In the genomic region with DNA sequence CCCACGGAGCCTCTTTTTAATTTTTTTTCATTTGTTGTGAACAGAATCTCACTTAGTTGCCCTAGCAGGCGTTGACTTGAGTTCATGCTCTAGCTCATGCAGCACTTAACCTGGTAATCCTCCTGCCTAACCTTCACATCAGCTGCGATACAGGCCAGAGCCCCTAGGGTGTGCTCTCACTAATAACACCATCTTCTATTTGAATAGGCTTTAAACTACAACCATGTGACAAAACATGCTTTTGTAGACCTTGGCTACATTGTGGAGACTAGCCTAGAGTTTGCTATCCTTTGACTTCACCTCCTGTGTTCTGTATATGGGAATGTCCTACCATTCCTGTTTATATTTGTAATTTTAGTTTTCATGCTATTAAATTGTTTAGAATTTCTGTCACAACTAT, we compare ENCODE assay signal across 14 mouse cellular contexts. TPM values are rescaled to one million over a fixed set of nuclear protein-coding genes. Genes with fewer than 3 reads are reported as not detected.
A peak's percentile ranks its signal among the peaks of the same experiment; 100 is the strongest.
DNase-seq lines count a peak whose midpoint lies in the region; ATAC-seq and TF ChIP-seq lines count a peak whose summit lies in the region.
"Had no signal": no experiment of that assay in that cellular context is flagged by ENCODE, and none has a peak within 500 bp of the region (broad histone marks: within the 10 kb centered on the region; RNA-seq: fewer than 3 reads in every experiment).

No protein-coding gene starts in this region.

- H3K36me3 ChIP-seq in E14TG2a.4 (ENCODE audit: insufficient read depth, low read length) = peaks cover 32% of the 10 kb centered on the region
- no peaks in the 10 kb centered on the region; the same call in 1 of the 2 replicates for H3K36me3 ChIP-seq in intestine, embryonic 16.5 days (ENCODE audit: control insufficient read depth, insufficient read depth, low read length)
- peaks cover 16% of the 10 kb centered on the region for H3K36me3 ChIP-seq in limb, embryonic 10.5 days

- no peaks in the 10 kb centered on the region for H3K9me3 ChIP-seq in E14TG2a.4 (ENCODE audit: low read length)
- no peaks in the 10 kb centered on the region for H3K9me3 ChIP-seq in intestine, embryonic 16.5 days (ENCODE audit: control insufficient read depth, low read length)
- H3K9me3 ChIP-seq in limb, embryonic 10.5 days (replicated peaks) = no peaks in the 10 kb centered on the region
- H3K9me3 ChIP-seq: hindbrain, embryonic 15.5 days had no signal

- H3K4me1 ChIP-seq in E14TG2a.4 (replicated peaks; ENCODE audit: low read depth, low read length) = no peaks in the 10 kb centered on the region
- H3K4me1 ChIP-seq in intestine, embryonic 16.5 days (ENCODE audit: control insufficient read depth, insufficient read depth, low read length) = no peaks in the 10 kb centered on the region
- H3K4me1 ChIP-seq in limb, embryonic 10.5 days = no peaks in the 10 kb centered on the region
- H3K4me1 ChIP-seq: hindbrain, embryonic 15.5 days had no signal

- DNase-seq in layer of hippocampus, adult 2 months (ENCODE audit: low spot score in 2 of 2) = no peak
- no peak for DNase-seq in layer of hippocampus, adult 11-12 months (ENCODE audit: low spot score)
- DNase-seq in NIH3T3 (ENCODE audit: low read depth) = peak; percentile 37
- no peak for DNase-seq in layer of hippocampus, adult 9-10 months (ENCODE audit: low spot score)
- DNase-seq in limb, embryonic 10.5 days (ENCODE audit: low spot score) = no peak
- no peak for DNase-seq in right cerebral cortex, postnatal 10 days (ENCODE audit: low spot score in 2 of 2)
- DNase-seq: adrenal gland, adult 8-10 months; cerebellum, adult 8-10 months; heart, adult 11 months; layer of hippocampus, postnatal 36 days; lung, postnatal 36 days had no signal

- 76% methylated on average over 3 of the region's 3 CpGs for WGBS in intestine, embryonic 16.5 days
- 81% methylated on average over 3 of the region's 3 CpGs for WGBS in limb, embryonic 10.5 days

- no peak overlapping the region for H3K27ac ChIP-seq in layer of hippocampus, adult 2 months
- no peak overlapping the region for H3K27ac ChIP-seq in intestine, embryonic 16.5 days (ENCODE audit: low read length)
- no peak overlapping the region for H3K27ac ChIP-seq in limb, embryonic 10.5 days
- H3K27ac ChIP-seq: hindbrain, embryonic 15.5 days had no signal

- ATAC-seq in intestine, embryonic 16.5 days = 0 out of 2 replicates have a peak, but pooled peaks have one; percentile 34

- no peak overlapping the region for H3K4me2 ChIP-seq in intestine, embryonic 16.5 days (ENCODE audit: low read depth, low read length)
- H3K4me2 ChIP-seq: hindbrain, embryonic 15.5 days had no signal

- H3K27me3 ChIP-seq in E14TG2a.4 (ENCODE audit: insufficient read depth, low read length) = no peaks in the 10 kb centered on the region
- H3K27me3 ChIP-seq in intestine, embryonic 16.5 days (replicated peaks; ENCODE audit: control insufficient read depth, insufficient read depth, low read length) = no peaks in the 10 kb centered on the region
- no peaks in the 10 kb centered on the region for H3K27me3 ChIP-seq in limb, embryonic 10.5 days (ENCODE audit: low read depth, poor library complexity, severe bottlenecking)
- H3K27me3 ChIP-seq: hindbrain, embryonic 15.5 days had no signal

- peak; percentile 66 for TF ChIP-seq CTCF in layer of hippocampus, adult 2 months (conservative IDR thresholded peaks at IDR 0.05)
- TF ChIP-seq CTCF in E14TG2a.4 (conservative IDR thresholded peaks at IDR 0.05; ENCODE audit: low read length) = peak; percentile 28; the same call in 1 of the 2 replicates

- no peak overlapping the region for H3K4me3 ChIP-seq in layer of hippocampus, adult 2 months
- no peak overlapping the region for H3K4me3 ChIP-seq in E14TG2a.4 (replicated peaks; ENCODE audit: low read length)
- H3K4me3 ChIP-seq in intestine, embryonic 16.5 days (ENCODE audit: low read length) = no peak overlapping the region
- no peak overlapping the region for H3K4me3 ChIP-seq in limb, embryonic 10.5 days
- H3K4me3 ChIP-seq: hindbrain, embryonic 15.5 days had no signal

- H3K9ac ChIP-seq in intestine, embryonic 16.5 days (ENCODE audit: low read depth, low read length) = no peak overlapping the region
- H3K9ac ChIP-seq: hindbrain, embryonic 15.5 days had no signal

RNA-seq across cellular contexts. Expression of gene Tnfrsf11a, which starts 45.2 kb away (rescaled TPM):
- total RNA-seq in layer of hippocampus, adult 2 months (2021) = 1 to 10 TPM; 2.4 to 2.5 TPM
- polyA plus RNA-seq in intestine, embryonic 16.5 days (2015; fragmentation: Nextera tagmentation; extraction: Ambion mirVana) = 7.0 and 8.4 TPM in 2 replicates
- 0.11 and 0.31 TPM in 2 replicates for polyA plus RNA-seq in limb, embryonic 10.5 days (2016; fragmentation: Nextera tagmentation; extraction: Ambion mirVana)
